Mouse (Mus musculus) cerebellum, postnatal 10 days (tissue): ENCODE measurements at regions not wholly inside any gene's neighbourhood (a gene's known extent, or its start where the extent isn't known, plus 50 kb on each side); places are given as distances from the start of the nearest gene placed in this dataset.
"Not testable (repeated sequence)": the region's sequence is repeated elsewhere in the genome, so short reads cannot be mapped to it uniquely, and the experiment has no call there.

ENCODE experiments used
- DNase-seq, 2 experiments: peaks; one replicate each; pipeline ENCODE4 v3.0.0; 2021; ENCODE audit warnings: mixed read lengths in 2 of 2

- no peak for DNase-seq
These were observed 1628.4 kb downstream of the A830018L16Rik start for GRCm38 (mm10) chr1:13042326-13042725.

GRCm38 (mm10) chr1:13050140-13050775 lies 1636.4 kb downstream of the A830018L16Rik start:
- DNase-seq: peak; percentile 80 to 85

- not testable (repeated sequence) for DNase-seq
These were observed 1637.6 kb downstream of the A830018L16Rik start for GRCm38 (mm10) chr1:13051433-13052066.

GRCm38 (mm10) chr1:13052067-13052460 lies 1638.2 kb downstream of the A830018L16Rik start:
- peak; percentile 45 to 59 for DNase-seq

- no peak for DNase-seq
These were observed 1643.8 kb downstream of the A830018L16Rik start for GRCm38 (mm10) chr1:13057741-13058140.

- no peak for DNase-seq
These were observed 1645.9 kb downstream of the A830018L16Rik start for GRCm38 (mm10) chr1:13059616-13060320.
